Mouse (Mus musculus) heart, postnatal 10 days (tissue): ENCODE data around the gene 1600012H06Rik. TPM values are rescaled to one million over a fixed set of nuclear protein-coding genes. Genes with fewer than 3 reads are reported as not detected.
"Not testable (repeated sequence)": the region's sequence is repeated elsewhere in the genome, so short reads cannot be mapped to it uniquely, and the experiment has no call there.

ENCODE experiments used
- DNase-seq, 2 experiments: peaks; one replicate each; pipeline ENCODE4 v3.0.0; 2021
- intact Hi-C: fragments of 180-260 bp; cut with DNase I; formaldehyde crosslinking; loops from one replicate; pipeline ENCODE4 v1.15.1; 2025
- total RNA-seq, 2 experiments: library from RNA; stranded (reverse); gene quantifications; 2 replicates each; pipeline ENCODE4 v1.2.3; 2021

Gene 1600012H06Rik
- total RNA-seq, 2 experiments from 2014 or later = 15.7 to 17.7 TPM

- DNase-seq = no peak
Observed at GRCm38 (mm10) chr17:14935841-14936605, 7.0 kb upstream of the 1600012H06Rik start.

GRCm38 (mm10) chr17:14942181-14942580, 803 bp upstream of the 1600012H06Rik start:
- intact Hi-C loops = not testable (repeated sequence)
- DNase-seq = peak in 1 of 2 experiments; percentile 12

More at GRCm38 (mm10) chr17:14935841-14936605, 7.0 kb upstream of the 1600012H06Rik start:
- intact Hi-C loops = no loop called here

- DNase-seq = no peak
- intact Hi-C loops = no loop called here
Observed at GRCm38 (mm10) chr17:14943729-14944059, 710 bp downstream of the 1600012H06Rik start.

- no peak for DNase-seq
- intact Hi-C loops = no loop called here
Observed at GRCm38 (mm10) chr17:14944551-14944950, 1.6 kb downstream of the 1600012H06Rik start.

GRCm38 (mm10) chr17:14949161-14949827, 6.3 kb downstream of the 1600012H06Rik start:
- intact Hi-C loops = no loop called here
- DNase-seq = no peak

GRCm38 (mm10) chr17:14953452-14953851, 10.5 kb downstream of the 1600012H06Rik start:
- DNase-seq = peak in 1 of 2 experiments; percentile 11
- intact Hi-C loops = no loop called here

- intact Hi-C loops = no loop called here
- DNase-seq = no peak
Observed at GRCm38 (mm10) chr17:14958686-14959327, 15.8 kb downstream of the 1600012H06Rik start.

- intact Hi-C loops = no loop called here
- DNase-seq = peak in 1 of 2 experiments; percentile 17
Observed at GRCm38 (mm10) chr17:14959979-14960378, 17.0 kb downstream of the 1600012H06Rik start.

- DNase-seq = peak; percentile 26 to 42
- intact Hi-C loops = no loop called here
Observed at GRCm38 (mm10) chr17:14960520-14960919, 17.5 kb downstream of the 1600012H06Rik start.

GRCm38 (mm10) chr17:14960951-14961556, 18.1 kb downstream of the 1600012H06Rik start, which contains the start of gene Phf10:
TSS of gene Phf10 (minus strand) at chr17:14961273.
- peak; percentile 59 to 64 for DNase-seq
- intact Hi-C loops = not testable (repeated sequence)

- intact Hi-C loops, DNase-seq: not testable (repeated sequence)
Observed at GRCm38 (mm10) chr17:14961557-14962154, 18.7 kb downstream of the 1600012H06Rik start.

- intact Hi-C loops, DNase-seq: not testable (repeated sequence)
Observed at GRCm38 (mm10) chr17:14968373-14968913, 25.5 kb downstream of the 1600012H06Rik start.

GRCm38 (mm10) chr17:14977718-14978361, 34.9 kb downstream of the 1600012H06Rik start:
- intact Hi-C loops, DNase-seq: not testable (repeated sequence)

- DNase-seq, intact Hi-C loops: not testable (repeated sequence)
Observed at GRCm38 (mm10) chr17:14978362-14979038, 35.5 kb downstream of the 1600012H06Rik start, which contains the start of the genes 9030025P20Rik and Gm3417. TSS of gene 9030025P20Rik (plus strand) at chr17:14978468. TSS of gene Gm3417 (minus strand) at chr17:14978790.

GRCm38 (mm10) chr17:14990116-14990702, 47.2 kb downstream of the 1600012H06Rik start:
- DNase-seq = peak in 1 of 2 experiments; percentile 5
- intact Hi-C loops = not testable (repeated sequence)

GRCm38 (mm10) chr17:14992522-14993138, 49.6 kb downstream of the 1600012H06Rik start:
- intact Hi-C loops, DNase-seq: not testable (repeated sequence)

- intact Hi-C loops, DNase-seq: not testable (repeated sequence)
Observed at GRCm38 (mm10) chr17:14993139-14993832, 50.3 kb downstream of the 1600012H06Rik start.
